In genomic region chr12:70136185-70136756, GRCm38 (mm10) we compare ENCODE assay signal across 11 mouse cellular contexts. TPM values are rescaled to one million over a fixed set of nuclear protein-coding genes. Genes with fewer than 3 reads are reported as not detected.
DNase-seq lines count a peak whose midpoint lies in the region; ATAC-seq lines count a peak whose summit lies in the region.
"Had no signal": no experiment of that assay in that cellular context is flagged by ENCODE, and none has a peak within 500 bp of the region (broad histone marks: within the 10 kb centered on the region; RNA-seq: fewer than 3 reads in every experiment).

No protein-coding gene starts in this region.

- no peak for ATAC-seq in liver, embryonic 13.5 days (ENCODE audit: low read depth)
- peak; percentile 97 for ATAC-seq in inflammation-experienced regulatory T-cells, adult 6 months
- ATAC-seq in megakaryocyte-erythroid progenitor cell, adult 5-6 weeks (replicated peaks; ENCODE audit: low FRiP score, low TSS enrichment, poor library complexity, severe bottlenecking) = peak; percentile 59
- no peak for ATAC-seq in forebrain, embryonic 12.5 days (ENCODE audit: low FRiP score)

- H3K9ac ChIP-seq in liver, embryonic 13.5 days = no peak overlapping the region
- H3K9ac ChIP-seq in forebrain, embryonic 12.5 days = no peak overlapping the region

- no peaks in the 10 kb centered on the region for H3K36me3 ChIP-seq in liver, embryonic 13.5 days
- H3K36me3 ChIP-seq in forebrain, embryonic 12.5 days (replicated peaks) = no peaks in the 10 kb centered on the region
- H3K36me3 ChIP-seq: midbrain, embryonic 10.5 days had no signal

- H3K4me3 ChIP-seq in liver, embryonic 13.5 days (replicated peaks) = no peak overlapping the region
- no peak overlapping the region for H3K4me3 ChIP-seq in forebrain, embryonic 12.5 days (replicated peaks)
- H3K4me3 ChIP-seq: midbrain, embryonic 10.5 days had no signal

- H3K4me2 ChIP-seq in liver, embryonic 13.5 days = peak overlapping the region; percentile 20; the same call in 1 of the 2 replicates
- no peak overlapping the region for H3K4me2 ChIP-seq in forebrain, embryonic 12.5 days

- no peak overlapping the region for H3K27ac ChIP-seq in liver, embryonic 13.5 days
- no peak overlapping the region for H3K27ac ChIP-seq in forebrain, embryonic 12.5 days
- H3K27ac ChIP-seq: midbrain, embryonic 10.5 days had no signal

- H3K4me1 ChIP-seq in liver, embryonic 13.5 days (replicated peaks) = no peaks in the 10 kb centered on the region
- H3K4me1 ChIP-seq in forebrain, embryonic 12.5 days = peaks cover under 1% of the 10 kb centered on the region

- H3K9me3 ChIP-seq in liver, embryonic 13.5 days (replicated peaks) = no peaks in the 10 kb centered on the region
- H3K9me3 ChIP-seq in forebrain, embryonic 12.5 days = no peaks in the 10 kb centered on the region
- H3K9me3 ChIP-seq: midbrain, embryonic 10.5 days had no signal

- no peaks in the 10 kb centered on the region for H3K27me3 ChIP-seq in liver, embryonic 13.5 days
- no peaks in the 10 kb centered on the region for H3K27me3 ChIP-seq in forebrain, embryonic 12.5 days

- DNase-seq in liver, embryonic 13.5 days = no peak
- no peak for DNase-seq in liver
- DNase-seq in thymus, postnatal 4 days = peak; percentile 60
- DNase-seq in cerebellum, postnatal 14 days = no peak
- DNase-seq in right cerebral cortex, adult 2 months (ENCODE audit: low spot score in 2 of 2) = no peak
- DNase-seq: kidney, postnatal 10 days had no signal

- WGBS in liver, embryonic 13.5 days (ENCODE audit: insufficient replicate concordance) = 30% methylated on average over 12 of the region's 12 CpGs
- WGBS in forebrain, embryonic 12.5 days = 72% methylated on average over 12 of the region's 12 CpGs

RNA-seq across cellular contexts. Expression of gene Abhd12b, which starts 17.7 kb away (rescaled TPM):
- not detected in 2 replicates for polyA plus RNA-seq in liver, embryonic 13.5 days (2015; fragmentation: Nextera tagmentation; extraction: Ambion mirVana)
- 1 to 10 TPM in 2 of 3 experiments, under 1 TPM in 1; 0.53 to 3.1 (median 1.9) TPM for polyA plus RNA-seq in inflammation-experienced regulatory T-cells, adult 6 months (2017; shearing (Covaris generic))
- not detected in 2 replicates for total RNA-seq in megakaryocyte-erythroid progenitor cell, adult 5-6 weeks (2014; fragmentation: Nextera tagmentation)
- not detected in 2 replicates for total RNA-seq in megakaryocyte-erythroid progenitor cell, adult 5-6 weeks (2017)
- polyA plus RNA-seq in forebrain, embryonic 12.5 days (2016; fragmentation: Nextera tagmentation; extraction: Ambion mirVana) = not detected in 2 replicates
- total RNA-seq: gastrocnemius, adult 18-20 months had no signal
- polyA plus RNA-seq: midbrain, embryonic 10.5 days had no signal

RNA-seq across cellular contexts. Expression of gene Nin, which starts 22.8 kb away (rescaled TPM):
- 2.2 and 2.6 TPM in 2 replicates for polyA plus RNA-seq in liver, embryonic 13.5 days (2015; fragmentation: Nextera tagmentation; extraction: Ambion mirVana)
- 10 to 100 TPM; 14.6 to 25.0 (median 24.6) TPM for polyA plus RNA-seq in inflammation-experienced regulatory T-cells, adult 6 months (2017; shearing (Covaris generic))
- total RNA-seq in megakaryocyte-erythroid progenitor cell, adult 5-6 weeks (2014; fragmentation: Nextera tagmentation) = 33.1 and 50.1 TPM in 2 replicates
- 41.3 and 61.0 TPM in 2 replicates for total RNA-seq in megakaryocyte-erythroid progenitor cell, adult 5-6 weeks (2017)
- 12.7 and 15.5 TPM in 2 replicates for polyA plus RNA-seq in forebrain, embryonic 12.5 days (2016; fragmentation: Nextera tagmentation; extraction: Ambion mirVana)

Comparison
In these comparisons a context has a peak if more than half of its experiments do, and no peak if none do; other contexts are left out.
1. ATAC-seq: peak in inflammation-experienced regulatory T-cells, adult 6 months (single experiment) and megakaryocyte-erythroid progenitor cell, adult 5-6 weeks (single experiment); none in liver, embryonic 13.5 days (single experiment) and forebrain, embryonic 12.5 days (single experiment).